Mouse (Mus musculus): Measurements from ENCODE around the gene Klf6.

GRCm38 (mm10) chr13:5868376-5868775 is 7.1 kb downstream of the Klf6 start:
- TF ChIP-seq CTCF (IDR thresholded peaks at IDR 0.05; ENCODE audit: borderline replicate concordance, extremely low read depth, insufficient read depth, insufficient read length) (no peak), POLR2A (IDR thresholded peaks at IDR 0.05; ENCODE audit: borderline replicate concordance, extremely low read depth, insufficient read depth, insufficient read length, poor library complexity, severe bottlenecking) (no peak)

Measured in brain, embryonic 14.5 days (tissue).